Mouse (Mus musculus) frontal cortex, adult (tissue): ENCODE results near the gene Bcl7c.
"Not testable (repeated sequence)": the region's sequence is repeated elsewhere in the genome, so short reads cannot be mapped to it uniquely, and the experiment has no call there.

Experiments used
- ATAC-seq: cut with Nextera tagmentation; 2 replicates; pipeline ENCODE4 v1.9.2; 2017; ENCODE audit warnings: mild to moderate bottlenecking, moderate library complexity, mixed read lengths; ENCODE audit not compliant: low TSS enrichment

The Bcl7c gene

DNA sequence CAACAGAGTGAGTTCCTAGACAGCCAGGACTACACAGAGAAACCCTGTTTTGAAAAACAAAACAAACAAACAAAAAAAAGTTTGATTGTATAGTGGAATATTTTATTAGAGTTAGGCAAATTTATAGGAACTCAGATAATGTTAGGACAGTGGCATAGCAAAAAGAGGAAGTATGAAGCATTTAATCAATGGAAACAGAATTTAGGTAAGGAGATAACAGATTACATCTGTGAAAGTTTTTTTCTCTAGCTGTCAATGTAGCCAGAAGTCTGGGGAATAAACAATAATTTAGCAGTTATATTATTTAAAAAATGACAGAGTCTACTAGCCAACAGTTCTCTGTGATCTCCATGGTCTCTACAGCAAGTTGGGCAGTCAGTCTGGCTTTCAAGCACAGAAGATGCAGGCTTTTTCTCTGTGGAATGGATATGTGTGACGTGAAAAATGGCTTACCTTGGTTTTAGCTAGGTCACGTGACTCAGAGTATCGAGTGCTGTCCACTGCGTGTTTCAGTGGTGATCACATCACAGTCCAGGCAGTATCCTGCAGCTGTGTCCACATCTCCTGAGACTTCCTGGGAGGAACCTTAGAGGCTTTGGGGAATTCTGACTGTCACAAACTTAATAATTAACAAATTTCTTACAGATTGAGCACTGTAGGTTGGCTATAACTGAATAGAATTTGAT, 60.1 kb downstream of the Bcl7c start:
- no peak for ATAC-seq

DNA sequence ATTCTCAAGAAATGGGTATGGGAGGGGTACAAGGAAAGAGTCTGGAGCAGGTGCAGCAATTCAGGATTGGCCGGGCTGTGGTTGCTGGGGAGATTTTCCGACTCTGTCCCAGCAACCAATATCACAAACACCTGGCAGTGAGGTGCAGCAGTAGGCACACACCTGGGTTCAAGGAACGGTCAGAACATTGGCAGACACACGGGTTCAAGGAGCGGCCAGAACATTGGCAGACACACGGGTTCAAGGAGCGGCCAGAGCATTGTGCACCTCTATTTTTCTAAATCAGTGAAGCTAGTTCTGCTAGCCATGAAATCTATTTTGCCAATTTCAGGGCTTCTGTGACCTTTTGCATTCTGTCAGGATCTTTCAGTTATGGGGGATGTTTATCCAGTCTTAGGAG, 61.2 kb downstream of the Bcl7c start:
- not testable (repeated sequence) for ATAC-seq

DNA sequence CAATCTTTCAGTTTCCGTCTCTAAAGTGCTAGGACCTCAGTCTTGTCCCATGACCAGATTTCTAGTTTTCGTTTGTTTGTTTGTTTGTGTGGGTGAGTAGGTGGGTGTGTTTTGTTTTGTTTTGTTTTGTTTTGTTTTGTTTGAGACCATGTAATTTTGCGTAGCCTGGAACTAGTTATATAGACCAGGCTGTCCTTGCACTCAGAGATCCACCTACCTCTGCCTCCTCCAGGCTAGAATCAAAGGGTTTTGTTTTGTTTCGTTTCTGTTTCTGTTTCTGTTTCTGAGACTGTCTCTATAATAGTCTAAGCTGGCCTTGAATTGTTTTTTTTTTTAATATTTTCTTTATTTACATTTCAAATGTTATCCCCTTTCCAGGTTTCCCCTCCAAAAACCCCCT, 62.4 kb downstream of the Bcl7c start:
- no peak for ATAC-seq

DNA sequence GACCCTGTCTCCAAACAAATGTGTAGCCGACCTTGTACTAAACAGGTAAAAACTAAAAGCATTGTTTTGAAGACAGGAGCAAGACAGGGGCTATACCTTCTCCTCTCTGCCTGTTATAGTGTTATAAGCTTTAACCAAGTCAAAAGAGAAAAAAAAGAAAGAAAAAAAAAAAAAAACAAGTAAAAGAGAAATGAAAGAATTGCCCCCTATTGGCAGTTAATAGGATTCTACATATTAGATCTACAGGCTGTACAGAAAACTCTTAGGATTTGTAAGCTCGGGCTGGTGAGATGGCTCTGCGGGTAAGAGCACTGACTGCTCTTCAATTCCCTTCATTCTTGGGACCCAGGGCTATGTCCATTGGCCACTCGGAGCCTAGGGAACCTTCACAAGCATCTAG, 66.5 kb downstream of the Bcl7c start:
- ATAC-seq = no peak

DNA sequence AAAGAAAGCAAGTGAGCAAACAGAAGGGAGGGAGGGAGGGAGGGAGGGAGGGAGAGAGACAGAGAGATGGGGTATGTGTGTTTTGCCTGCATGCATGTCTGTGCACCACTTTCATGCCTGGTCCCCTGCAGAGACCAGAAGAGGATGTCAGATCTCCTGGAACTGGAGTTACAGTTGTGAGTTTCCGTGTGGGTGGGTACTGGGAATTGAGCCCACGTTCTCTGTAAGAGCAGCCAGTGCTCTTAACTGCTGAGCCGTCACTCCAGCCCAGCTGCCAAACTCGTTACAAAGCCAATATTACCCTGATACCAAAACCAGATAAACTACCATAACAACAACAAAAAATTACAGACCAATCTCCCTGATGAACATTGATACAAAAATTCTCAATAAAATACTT, 67.5 kb downstream of the Bcl7c start:
- no peak; the same call in 1 of the 2 replicates for ATAC-seq

DNA sequence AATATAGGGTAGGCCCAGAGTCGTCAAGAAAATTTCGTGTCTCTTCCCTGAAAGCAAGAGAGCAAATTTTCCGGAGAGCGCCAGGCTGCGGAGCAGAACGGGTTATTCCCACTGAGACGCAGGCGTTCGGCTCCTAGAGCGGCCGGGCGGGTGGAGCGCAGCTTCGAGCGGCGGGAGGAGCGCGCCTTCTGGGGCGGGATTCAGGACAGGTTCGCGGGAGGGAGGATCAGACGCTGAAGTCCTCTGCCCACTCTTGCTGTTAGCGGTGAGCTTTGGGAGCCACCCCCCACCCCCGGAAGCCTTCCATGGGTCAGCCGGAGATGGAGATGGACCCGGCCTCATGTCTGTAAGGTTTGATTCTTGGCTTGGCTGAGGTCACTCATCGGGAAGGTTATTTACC, 71.8 kb downstream of the Bcl7c start:
- peak; percentile 97 for ATAC-seq

DNA sequence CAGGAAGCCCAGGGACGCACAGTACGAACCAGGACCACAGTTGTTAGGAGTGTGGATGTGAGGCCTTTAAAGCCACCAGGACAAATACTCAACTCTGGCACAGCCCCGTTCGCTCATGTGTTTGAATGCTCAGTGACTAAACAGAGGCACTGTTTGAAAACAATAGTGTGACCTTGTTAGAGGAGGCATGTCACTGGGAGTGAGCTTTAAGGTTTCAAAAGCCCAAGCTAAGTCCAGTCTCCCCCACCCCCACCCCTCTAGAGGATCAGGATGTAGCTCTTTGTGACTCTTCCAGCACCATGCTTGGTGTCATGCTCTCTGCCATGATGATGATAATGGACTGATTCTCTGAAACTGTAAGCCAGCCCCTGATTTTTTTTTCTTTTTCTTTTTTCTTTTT, 77.3 kb downstream of the Bcl7c start:
- no peak for ATAC-seq

DNA sequence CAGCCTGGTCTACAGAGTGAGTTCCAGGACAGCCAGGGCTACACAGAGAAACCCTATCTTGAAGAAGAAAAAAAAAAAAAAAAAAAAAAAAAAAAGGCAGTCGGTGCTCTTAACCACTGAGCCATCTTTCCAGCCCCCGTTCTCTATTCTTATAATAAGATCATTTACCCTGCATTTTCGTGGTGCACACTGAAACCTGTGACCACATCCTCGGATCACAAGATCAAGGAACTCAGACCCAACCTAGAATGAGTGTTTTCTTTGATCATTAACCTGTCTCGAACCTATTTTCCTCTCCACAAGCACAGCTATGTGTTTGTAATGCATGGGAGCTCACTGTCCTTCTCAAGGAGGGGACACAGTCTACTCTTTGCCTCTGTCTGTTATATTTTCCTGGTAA, 80.1 kb downstream of the Bcl7c start:
- no peak for ATAC-seq

DNA sequence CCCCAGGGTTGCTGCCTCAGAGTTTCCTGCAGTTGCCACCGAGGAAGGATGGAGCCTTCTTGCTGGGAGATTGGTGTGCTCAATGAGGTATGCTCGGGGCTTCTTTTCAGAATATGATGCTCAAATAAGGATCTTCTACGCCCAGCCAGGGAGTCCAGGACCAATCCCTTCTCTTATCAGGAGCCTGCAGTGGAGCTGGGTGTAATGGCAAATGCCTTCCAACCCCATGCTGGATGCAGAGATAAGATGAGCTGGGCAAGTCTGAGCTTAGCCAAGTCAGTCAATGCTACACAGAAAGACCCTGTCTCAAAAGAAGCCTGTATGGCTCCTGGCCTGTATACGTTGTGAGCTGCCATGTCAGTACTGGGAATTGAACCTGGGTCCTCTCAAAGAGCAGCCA, 82.3 kb downstream of the Bcl7c start:
- ATAC-seq = no peak

DNA sequence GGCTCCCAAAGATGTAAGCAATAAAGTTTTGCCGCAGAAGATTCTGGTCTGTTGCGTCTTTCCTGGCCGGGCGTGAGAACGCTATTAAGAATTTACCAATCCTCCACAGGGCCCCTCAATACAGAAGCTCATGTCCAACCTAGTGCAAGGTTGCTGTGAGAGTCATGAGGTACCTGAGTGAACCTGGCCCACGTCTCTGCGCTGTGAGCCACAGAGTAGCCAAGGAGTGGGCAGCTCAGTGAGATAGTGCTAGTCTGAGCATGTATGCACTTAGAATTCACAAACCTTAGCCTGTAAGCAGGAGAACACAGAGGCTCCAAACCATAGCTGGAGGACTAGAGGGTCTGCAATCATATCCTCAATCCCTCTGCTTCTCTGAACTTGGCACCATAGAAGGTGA, 82.7 kb downstream of the Bcl7c start:
- ATAC-seq = no peak

DNA sequence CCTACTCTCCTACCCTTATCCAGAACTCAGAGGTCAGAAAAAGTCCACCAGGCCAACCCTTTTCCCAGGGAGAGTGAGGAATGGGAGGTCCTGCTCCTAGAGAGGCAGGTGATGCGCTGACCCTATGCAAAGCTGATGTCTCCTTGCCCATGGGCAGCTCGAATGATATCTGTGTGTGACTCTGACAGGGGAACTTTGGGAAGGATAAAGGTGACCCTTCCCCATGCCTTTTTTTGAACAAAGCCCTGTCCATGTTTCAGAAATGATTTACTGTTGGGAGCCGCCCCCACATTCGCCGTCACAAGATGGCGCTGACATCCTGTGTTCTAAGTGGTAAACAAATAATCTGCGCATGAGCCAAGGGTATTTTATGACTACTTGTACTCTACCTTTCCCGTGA, 90.3 kb downstream of the Bcl7c start:
- not testable (repeated sequence) for ATAC-seq

DNA sequence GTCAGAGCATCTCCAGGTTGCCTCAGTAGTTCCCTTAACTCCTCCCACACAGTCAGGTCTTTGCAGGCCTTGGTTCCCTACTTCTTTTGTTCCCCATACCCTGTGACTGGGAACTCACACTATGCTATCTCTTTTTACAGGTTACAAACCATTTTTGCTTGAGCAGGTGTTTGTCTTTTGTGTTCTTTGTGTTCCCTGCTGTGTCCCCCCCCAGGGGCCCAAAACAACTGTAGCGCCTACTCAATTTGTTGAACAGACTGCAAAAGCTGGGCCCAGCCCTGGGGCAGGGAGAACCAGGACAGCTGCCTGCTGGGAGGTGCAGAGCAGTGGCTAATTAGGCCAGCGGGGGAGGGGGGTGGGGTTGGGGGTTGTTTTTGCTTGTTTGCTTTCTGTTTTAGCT, 90.8 kb downstream of the Bcl7c start:
- no peak for ATAC-seq

DNA sequence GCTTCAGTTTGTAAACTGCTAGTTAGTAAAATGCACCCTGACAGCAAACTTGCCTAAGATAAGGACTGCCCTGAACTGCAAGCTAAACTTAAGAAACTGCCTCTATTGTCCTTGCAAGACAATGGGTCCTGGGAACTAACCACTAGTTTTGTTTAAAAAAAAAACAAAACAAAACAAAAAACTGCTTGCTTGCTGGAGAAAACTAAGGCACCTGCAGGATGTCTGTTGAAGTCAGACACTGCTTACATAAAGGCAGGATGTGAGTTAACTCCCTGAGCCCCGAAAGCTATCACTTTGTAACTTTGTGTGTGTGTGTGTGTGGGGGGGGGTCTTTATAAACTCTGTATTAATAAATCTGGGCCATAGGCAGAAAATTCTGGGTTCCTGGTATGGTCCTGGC, 91.9 kb downstream of the Bcl7c start:
- no peak for ATAC-seq

DNA sequence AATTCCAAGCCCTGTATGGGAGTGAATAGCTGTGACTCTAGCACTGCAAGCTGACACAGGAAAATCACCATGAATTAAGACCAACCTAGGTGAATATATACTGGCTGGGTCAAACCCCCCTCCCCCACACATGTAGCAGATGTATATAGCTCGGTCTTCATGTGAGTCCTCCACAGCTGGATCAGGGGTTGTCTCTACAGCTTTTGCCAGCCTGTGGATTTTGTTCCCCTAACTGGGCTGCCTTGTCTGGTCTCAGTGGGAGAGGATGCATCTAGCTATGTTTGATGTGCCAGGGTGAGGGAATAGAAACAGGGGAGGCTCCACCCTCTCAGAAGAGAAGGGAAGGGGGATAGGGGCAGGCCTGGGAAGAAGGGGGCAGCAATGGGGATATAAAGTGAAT, 92.4 kb downstream of the Bcl7c start:
- no peak for ATAC-seq

DNA sequence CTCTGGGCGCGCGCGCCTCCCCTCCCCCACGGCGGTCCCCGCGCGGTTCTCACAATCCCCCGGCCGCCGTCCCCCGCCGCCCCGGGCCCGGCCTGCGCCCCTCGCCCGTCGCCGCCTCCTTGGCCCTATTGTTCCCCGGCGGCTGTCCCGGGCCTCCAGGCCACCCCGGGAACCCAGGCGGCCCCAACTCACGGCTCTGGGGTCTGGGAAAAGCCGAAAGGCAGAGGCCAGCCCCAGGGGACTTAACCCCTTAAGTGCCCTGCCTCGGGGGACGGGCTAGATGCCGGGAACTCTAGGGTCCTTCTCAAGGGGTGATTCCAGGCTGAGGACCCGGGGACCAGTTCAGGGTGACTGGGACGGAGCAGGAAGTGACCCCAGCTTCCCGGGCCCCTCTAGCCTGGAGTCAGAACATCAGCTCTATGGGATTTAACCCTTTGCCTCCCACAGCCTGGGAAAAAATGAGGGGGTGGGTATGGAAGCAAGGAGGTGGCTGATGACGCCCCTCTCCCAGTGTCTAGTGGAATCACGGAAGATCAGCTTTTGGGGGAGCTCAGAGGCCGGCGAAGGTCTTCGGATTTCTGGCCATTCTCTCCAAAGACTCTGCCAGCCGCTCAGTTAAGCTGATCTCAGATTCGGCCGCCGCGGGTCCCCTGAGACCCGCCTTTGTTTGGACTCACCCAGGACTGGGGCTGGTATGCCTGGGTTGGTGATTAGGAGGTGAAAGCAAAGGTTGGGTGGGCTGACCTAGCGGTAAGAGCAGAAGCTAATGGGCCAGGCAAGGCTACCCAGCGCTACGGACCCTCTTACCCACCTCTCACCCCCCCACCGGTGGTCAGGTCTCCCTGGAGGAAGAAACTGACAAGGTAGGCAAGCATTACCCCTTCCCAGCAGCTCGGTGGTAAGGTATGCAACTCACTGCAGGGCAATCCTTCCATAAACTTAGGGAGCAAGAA, 93.6 kb downstream of the Bcl7c start, which contains the start of gene Zfp629:
TSS of gene Zfp629 (minus strand) at position 907 of the 953 bp plus-strand sequence.
- ATAC-seq = peak; percentile 70; the same call in 1 of the 2 replicates

DNA sequence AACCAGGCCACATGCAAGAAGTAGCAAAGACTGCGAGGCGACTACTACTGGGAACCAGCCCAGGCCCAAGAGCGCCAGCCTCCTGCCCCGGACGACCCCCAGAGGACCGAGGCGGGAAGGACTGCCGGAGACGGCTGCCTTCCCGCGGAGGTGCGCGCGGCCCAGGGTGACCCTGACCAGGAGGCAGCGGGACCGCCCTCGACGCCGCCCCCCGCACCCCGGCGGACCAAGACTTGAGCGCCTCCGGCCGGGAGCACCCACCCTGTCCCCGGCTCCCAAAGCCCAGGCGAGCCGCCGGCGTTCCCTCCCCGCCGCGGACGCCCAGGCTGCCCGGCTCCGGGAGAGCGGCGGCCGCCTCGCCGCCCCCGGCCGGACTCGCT, 94.2 kb downstream of the Bcl7c start:
- peak; percentile 17; the same call in 1 of the 2 replicates for ATAC-seq

DNA sequence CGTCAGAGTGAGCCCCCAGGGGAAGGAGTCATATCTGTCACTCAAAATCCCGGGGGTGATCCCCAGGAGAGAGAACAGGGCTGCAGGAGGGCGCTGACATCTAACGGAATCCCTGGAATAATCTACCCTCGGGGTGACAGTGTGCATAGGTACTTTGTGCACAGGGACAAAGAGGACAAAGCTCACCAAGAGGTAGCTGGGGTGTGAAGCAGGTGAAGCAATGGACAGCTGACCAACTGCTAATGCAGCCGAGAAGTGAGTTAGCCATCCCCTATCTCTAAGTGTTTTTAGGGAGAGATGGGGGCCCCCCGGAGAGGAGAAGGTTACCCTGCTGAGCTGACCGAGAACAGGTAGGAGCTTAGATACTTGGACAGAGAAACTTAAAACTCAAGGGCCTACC, 94.6 kb downstream of the Bcl7c start:
- ATAC-seq = no peak

DNA sequence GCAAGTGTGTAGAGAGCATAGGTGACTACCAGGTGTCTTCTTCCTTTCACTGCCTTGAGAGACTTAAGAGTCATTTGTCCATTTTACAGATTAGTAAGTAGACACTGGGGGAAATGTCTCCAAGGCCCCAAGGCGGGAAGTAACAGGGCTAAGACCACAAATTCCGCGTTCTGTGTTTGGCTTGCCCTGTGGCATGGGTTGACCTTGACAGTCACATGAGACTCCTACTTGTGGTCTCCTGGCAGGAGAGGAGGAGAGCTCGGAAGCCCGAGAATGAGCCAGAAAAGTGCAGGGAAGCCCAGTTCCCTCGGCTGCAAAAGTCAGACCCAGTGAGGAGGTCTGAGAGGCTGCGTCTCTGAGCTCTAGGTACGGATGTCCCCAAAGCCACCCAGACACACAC, 95.2 kb downstream of the Bcl7c start:
- no peak for ATAC-seq

DNA sequence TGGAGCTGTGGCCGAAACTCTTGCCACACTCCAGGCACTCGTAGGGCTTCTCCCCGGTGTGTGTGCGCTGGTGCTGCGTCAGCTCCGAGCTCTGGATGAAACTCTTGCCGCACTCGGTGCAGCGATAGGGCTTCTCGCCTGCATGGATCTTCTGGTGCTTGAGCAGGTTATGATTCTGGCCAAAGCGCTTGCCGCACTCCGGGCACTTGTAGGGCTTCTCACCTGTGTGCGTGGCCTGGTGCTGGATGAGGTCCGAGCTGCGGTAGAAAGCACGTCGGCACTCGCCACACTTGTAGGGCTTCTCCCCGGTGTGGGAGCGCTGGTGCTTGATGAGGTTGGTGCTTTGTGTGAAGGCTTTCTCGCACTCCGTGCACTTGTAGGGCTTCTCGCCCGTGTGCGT, 97.2 kb downstream of the Bcl7c start:
- ATAC-seq = no peak
